Mouse (Mus musculus) testis, adult 2 months (tissue): Measurements from ENCODE around the gene Ahdc1.

Source experiments
- CTCF ChIP-seq: fragments of 200-500 bp; IDR thresholded peaks from 2 replicates; pipeline ENCODE4 v1.5.1; 2012; ENCODE audit warnings: low read depth, mild to moderate bottlenecking, inconsistent platforms, low read length, moderate library complexity; ENCODE audit not compliant: control insufficient read depth, insufficient read depth, insufficient replicate concordance
- POLR2A ChIP-seq: fragments of 200-500 bp; IDR thresholded peaks from 2 replicates; pipeline ENCODE4 v1.6.1; 2012; ENCODE audit warnings: low read depth, mild to moderate bottlenecking, inconsistent platforms, low read length, moderate library complexity; ENCODE audit not compliant: control insufficient read depth

- TF ChIP-seq CTCF (no peak), POLR2A (no peak)
Observed at GRCm38 (mm10) chr4:133055163-133055951, 44.3 kb downstream of the Ahdc1 start.
